Mouse (Mus musculus) embryonic facial prominence, embryonic 12.5 days (tissue): Measurements from ENCODE around the gene Pcsk4. TPM values are rescaled to one million over a fixed set of nuclear protein-coding genes. Genes with fewer than 3 reads are reported as not detected.

Experiments
- ATAC-seq: fragments of 200-750 bp; cut with Nextera tagmentation; 2 replicates; pipeline ENCODE4 v1.8.0; 2017; ENCODE audit not compliant: insufficient number of reproducible peaks, insufficient read depth, low FRiP score, low TSS enrichment
- H3K27ac ChIP-seq: fragments of 300-500 bp; sonication (generic); 2 replicates; pipeline ENCODE4 v1.5.1; 2016; ENCODE audit warnings: mild to moderate bottlenecking
- H3K27me3 ChIP-seq: fragments of 300-500 bp; sonication (generic); 2 replicates; pipeline ENCODE4 v1.6.1; 2016; ENCODE audit warnings: mild to moderate bottlenecking, moderate library complexity
- H3K36me3 ChIP-seq: fragments of 300-500 bp; sonication (generic); 2 replicates; pipeline ENCODE4 v1.6.1; 2016; ENCODE audit warnings: mild to moderate bottlenecking
- H3K4me1 ChIP-seq: fragments of 300-500 bp; sonication (generic); 2 replicates; pipeline ENCODE4 v1.6.1; 2016
- H3K4me2 ChIP-seq: fragments of 300-500 bp; sonication (generic); replicated peaks from 2 replicates; pipeline ENCODE4 v1.6.1; 2016; ENCODE audit warnings: mild to moderate bottlenecking, moderate library complexity
- H3K4me3 ChIP-seq: fragments of 300-500 bp; sonication (generic); 2 replicates; pipeline ENCODE4 v1.5.1; 2016; ENCODE audit warnings: mild to moderate bottlenecking
- H3K9ac ChIP-seq: fragments of 300-500 bp; sonication (generic); 2 replicates; pipeline ENCODE4 v1.6.1; 2016; ENCODE audit warnings: mild to moderate bottlenecking, moderate library complexity
- H3K9me3 ChIP-seq: fragments of 300-500 bp; sonication (generic); 2 replicates; pipeline ENCODE4 v1.6.1; 2016; ENCODE audit warnings: mild to moderate bottlenecking, moderate library complexity
- WGBS: fragments of 180-500 bp; shearing (Covaris S2); methylation state at CpG from one replicate; pipeline ENCODE4 v1.1.7; 2016; 5-methylcytosine and 5-hydroxymethylcytosine counted together
- microRNA-seq: library from miRNA; unstranded; fragments of <30 nt; microRNA quantifications from one replicate; pipeline ENCODE4, GENCODE M21; 2017
- polyA plus RNA-seq: library from polyadenylated mRNA; unstranded; fragments of >200 nt; fragmentation: Nextera tagmentation; extraction: Ambion mirVana; gene quantifications from 2 replicates; pipeline ENCODE4 v1.2.1, GENCODE M21; 2016

Gene Pcsk4
- polyA plus RNA-seq, 1 experiment from 2014 or later = 4.5 TPM

DNA sequence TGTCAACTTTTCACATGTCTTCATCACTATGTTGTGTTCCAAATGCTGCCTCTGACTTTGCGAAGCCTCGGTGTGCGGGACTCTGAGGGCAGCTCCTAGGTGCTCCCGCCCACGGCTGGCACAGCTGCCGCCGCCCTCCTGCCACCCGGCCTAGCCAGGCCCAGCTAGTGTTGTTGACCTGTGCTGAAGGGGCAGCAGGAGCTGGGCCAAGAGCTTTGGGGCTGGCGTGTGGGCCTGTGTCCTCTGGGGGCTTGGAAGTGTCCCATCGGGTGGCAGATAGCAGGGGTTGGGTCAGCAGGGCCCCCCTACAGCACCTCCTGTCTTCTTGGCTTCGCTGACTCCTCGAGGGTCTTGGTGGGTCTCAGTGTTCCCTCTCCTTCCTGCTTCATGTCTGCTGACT lies 50.0 kb downstream of the Pcsk4 start:
- Histone ChIP-seq H3K4me2 (no peak overlapping the region), H3K9ac (no peak overlapping the region), H3K27ac (no peak overlapping the region), H3K36me3 (peaks cover 94% of the 10 kb centered on the region), H3K27me3 (no peaks in the 10 kb centered on the region), H3K4me3 (no peak overlapping the region), H3K9me3 (no peaks in the 10 kb centered on the region), H3K4me1 (no peaks in the 10 kb centered on the region)
- ATAC-seq = no peak
- WGBS = 96% methylated on average over 12 of the region's 12 CpGs

DNA sequence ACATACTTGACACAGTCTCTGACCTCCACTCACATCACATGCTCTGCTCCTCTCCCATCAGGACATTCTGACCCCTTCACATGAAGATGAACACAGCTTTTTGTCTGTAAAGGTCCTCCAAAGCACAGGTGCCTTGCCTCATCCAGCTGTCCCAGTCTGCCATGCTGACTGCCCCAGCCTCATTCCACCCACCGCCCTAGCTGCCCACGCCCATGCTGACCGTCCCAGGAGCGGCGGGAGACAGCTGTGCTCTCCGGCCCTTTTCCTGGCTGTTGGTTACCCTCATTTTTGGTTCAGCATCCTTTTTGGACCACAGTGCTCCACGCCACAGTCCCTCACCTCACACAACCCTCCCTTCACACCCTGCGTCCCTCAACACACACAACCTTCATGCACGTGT lies 50.9 kb downstream of the Pcsk4 start:
- WGBS = 95% methylated on average over 9 of the region's 9 CpGs
- H3K4me2 ChIP-seq = no peak overlapping the region
- no peak overlapping the region for H3K9ac ChIP-seq
- no peak for ATAC-seq
- no peaks in the 10 kb centered on the region for H3K9me3 ChIP-seq
- H3K27ac ChIP-seq = no peak overlapping the region
- H3K36me3 ChIP-seq = peaks cover 94% of the 10 kb centered on the region
- no peaks in the 10 kb centered on the region for H3K27me3 ChIP-seq
- H3K4me3 ChIP-seq = no peak overlapping the region
- H3K4me1 ChIP-seq = no peaks in the 10 kb centered on the region

DNA sequence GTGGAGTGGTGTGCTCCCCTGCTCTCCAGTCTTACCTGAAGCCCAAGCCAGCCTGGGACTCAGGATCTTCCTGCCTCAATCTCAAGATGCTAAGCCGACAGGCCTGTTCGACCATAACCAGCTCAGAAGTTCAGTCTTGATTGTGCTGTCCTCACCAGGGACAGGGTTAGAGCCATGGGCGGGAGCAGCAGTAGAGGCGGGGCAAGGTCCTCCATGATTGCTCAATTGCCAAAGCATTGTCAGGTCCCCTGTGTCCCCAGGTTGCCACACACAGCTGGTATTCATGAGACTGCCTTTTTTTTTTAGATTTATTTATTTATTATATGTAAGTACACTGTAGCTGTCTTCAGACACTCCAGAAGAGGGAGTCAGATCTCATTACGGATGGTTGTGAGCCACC lies 53.1 kb downstream of the Pcsk4 start:
- H3K9ac ChIP-seq = no peak overlapping the region
- no peak overlapping the region for H3K27ac ChIP-seq
- no peak overlapping the region for H3K4me3 ChIP-seq
- no peaks in the 10 kb centered on the region for H3K9me3 ChIP-seq
- peaks cover 84% of the 10 kb centered on the region for H3K36me3 ChIP-seq
- WGBS = 89% methylated on average over 5 of the region's 5 CpGs
- no peak overlapping the region for H3K4me2 ChIP-seq
- no peak for ATAC-seq
- no peaks in the 10 kb centered on the region for H3K27me3 ChIP-seq
- 0 out of 2 replicates have a peak, but pooled peaks cover 2% of the 10 kb centered on the region for H3K4me1 ChIP-seq

DNA sequence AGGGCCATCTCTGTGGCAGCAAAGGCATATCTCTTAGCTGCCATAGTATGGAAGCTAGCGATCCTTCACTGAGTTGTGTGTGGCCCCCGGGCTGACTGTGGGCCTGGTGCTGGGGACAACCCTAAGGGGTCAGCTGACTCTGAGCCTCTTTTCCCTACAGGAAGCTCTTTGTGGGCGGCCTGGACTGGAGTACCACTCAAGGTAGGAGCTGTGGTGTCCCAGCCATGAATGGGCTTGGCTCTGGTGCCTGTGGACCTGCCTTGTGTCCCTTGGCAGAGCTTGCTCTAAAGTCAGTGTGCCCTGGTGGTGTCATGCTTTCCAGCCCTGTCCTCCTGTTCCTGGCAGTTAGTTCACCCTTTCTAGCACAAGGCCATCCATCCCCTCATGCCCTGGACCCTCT lies 55.5 kb downstream of the Pcsk4 start:
- peaks cover 12% of the 10 kb centered on the region for H3K4me1 ChIP-seq
- no peak for ATAC-seq
- no peak overlapping the region for H3K4me3 ChIP-seq
- WGBS = 87% methylated on average over 3 of the region's 3 CpGs
- H3K9ac ChIP-seq = no peak overlapping the region
- peaks cover 78% of the 10 kb centered on the region for H3K36me3 ChIP-seq
- H3K27me3 ChIP-seq = no peaks in the 10 kb centered on the region
- H3K4me2 ChIP-seq = no peak overlapping the region
- H3K27ac ChIP-seq = no peak overlapping the region
- no peaks in the 10 kb centered on the region for H3K9me3 ChIP-seq

DNA sequence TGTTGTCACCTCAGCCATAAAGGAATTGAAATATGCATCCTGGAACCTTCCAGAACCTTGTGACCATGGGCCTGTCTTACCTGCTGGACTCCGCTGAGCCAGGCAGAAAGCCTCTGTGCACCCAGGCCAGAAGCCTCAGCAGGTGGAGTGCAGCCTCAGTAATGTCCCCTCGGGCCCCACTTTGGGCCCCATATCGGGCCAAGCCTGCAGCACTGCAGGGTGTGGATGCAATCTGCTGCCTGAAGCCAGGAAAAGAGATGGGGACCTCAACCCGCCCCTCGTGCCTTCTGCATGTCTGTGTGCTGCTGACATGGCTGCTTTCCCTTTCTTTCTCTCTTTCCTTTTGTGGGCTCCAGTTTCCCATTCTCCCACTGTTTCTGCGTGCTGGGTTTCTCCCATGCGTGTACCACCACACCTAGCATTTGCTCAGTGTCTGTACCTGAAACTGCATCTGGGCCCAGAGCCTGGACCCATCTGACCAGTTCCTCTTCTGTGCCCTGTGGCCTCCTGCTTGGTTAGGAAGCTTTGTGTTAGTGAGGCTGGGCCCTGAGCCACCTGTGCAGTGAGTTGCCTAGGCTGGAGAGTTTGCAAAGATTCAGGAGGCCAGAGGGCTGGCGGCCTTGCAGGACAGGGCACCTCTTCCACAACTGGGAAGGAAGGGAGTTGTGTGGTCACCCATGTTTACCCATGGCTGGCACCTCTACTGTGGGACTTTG lies 57.3 kb downstream of the Pcsk4 start:
- no peak overlapping the region for H3K4me2 ChIP-seq
- no peaks in the 10 kb centered on the region for H3K27me3 ChIP-seq
- no peak overlapping the region for H3K9ac ChIP-seq
- peaks cover 71% of the 10 kb centered on the region for H3K36me3 ChIP-seq
- H3K27ac ChIP-seq = no peak overlapping the region
- no peak overlapping the region for H3K4me3 ChIP-seq
- peaks cover 27% of the 10 kb centered on the region for H3K4me1 ChIP-seq
- H3K9me3 ChIP-seq = no peaks in the 10 kb centered on the region
- 91% methylated on average over 8 of the region's 8 CpGs for WGBS
- no peak for ATAC-seq

Small RNAs within 50 kb of the gene (microRNA-seq; reads per million reads assigned to microRNA genes)
- 0.73 reads per million for gene Mir6911

Other genes starting within 250 kb of the Pcsk4 start
- 15.2 and 16.1 TPM in 2 replicates for gene Sbno2, start 223.9 kb downstream of the Pcsk4 start, polyA plus RNA-seq
- 17.2 and 18.5 TPM in 2 replicates for gene Stk11, start 213.7 kb downstream of the Pcsk4 start, polyA plus RNA-seq
- 457 and 481 TPM in 2 replicates for gene Atp5d, start 190.9 kb downstream of the Pcsk4 start, polyA plus RNA-seq
- gene Cbarp, start 188.7 kb downstream of the Pcsk4 start, polyA plus RNA-seq = 8.4 and 8.5 TPM in 2 replicates
- gene Midn, start 181.2 kb downstream of the Pcsk4 start, polyA plus RNA-seq = 33.4 and 35.1 TPM in 2 replicates
- gene Cirbp, start 163.5 kb downstream of the Pcsk4 start, polyA plus RNA-seq = 151 and 159 TPM in 2 replicates
- 11.6 and 13.0 TPM in 2 replicates for gene 1600002K03Rik, start 156.6 kb downstream of the Pcsk4 start, polyA plus RNA-seq
- 55.8 and 56.9 TPM in 2 replicates for gene Efna2, start 150.0 kb downstream of the Pcsk4 start, polyA plus RNA-seq
- 85.1 and 93.4 TPM in 2 replicates for gene Mum1, start 103.1 kb downstream of the Pcsk4 start, polyA plus RNA-seq
- gene Ndufs7, start 80.4 kb downstream of the Pcsk4 start, polyA plus RNA-seq = 260 and 269 TPM in 2 replicates
- gene Gamt, start 68.5 kb downstream of the Pcsk4 start, polyA plus RNA-seq = 33.8 and 38.6 TPM in 2 replicates
- gene Dazap1, start 68.0 kb downstream of the Pcsk4 start, polyA plus RNA-seq = 70.7 and 71.8 TPM in 2 replicates
- 851 and 902 TPM in 2 replicates for gene Rps15, start 37.0 kb downstream of the Pcsk4 start, polyA plus RNA-seq
- 18.3 and 21.7 TPM in 2 replicates for gene Apc2, start 33.5 kb downstream of the Pcsk4 start, polyA plus RNA-seq
- gene 2310011J03Rik, start 9.0 kb downstream of the Pcsk4 start, polyA plus RNA-seq = 50.0 and 50.3 TPM in 2 replicates
- gene Reep6, start 455 bp upstream of the Pcsk4 start, polyA plus RNA-seq = 4.2 and 5.7 TPM in 2 replicates
- gene Adamtsl5, start 18.9 kb upstream of the Pcsk4 start, polyA plus RNA-seq = 1.0 and 2.2 TPM in 2 replicates
- gene Plk5, start 27.0 kb upstream of the Pcsk4 start, polyA plus RNA-seq = 0.87 and 1.2 TPM in 2 replicates
- 13.1 and 14.9 TPM in 2 replicates for gene Mex3d, start 58.2 kb upstream of the Pcsk4 start, polyA plus RNA-seq
- 332 and 349 TPM in 2 replicates for gene Mbd3, start 70.1 kb upstream of the Pcsk4 start, polyA plus RNA-seq
- 403 and 464 TPM in 2 replicates for gene Uqcr11, start 77.3 kb upstream of the Pcsk4 start, polyA plus RNA-seq
- 251 and 258 TPM in 2 replicates for gene Tcf3, start 104.1 kb upstream of the Pcsk4 start, polyA plus RNA-seq
- gene Onecut3, start 165.3 kb upstream of the Pcsk4 start, polyA plus RNA-seq = 0.10 and 0.13 TPM in 2 replicates
- 0.19 and 0.23 TPM in 2 replicates for gene Atp8b3, start 209.6 kb upstream of the Pcsk4 start, polyA plus RNA-seq
- gene Rexo1, start 232.1 kb upstream of the Pcsk4 start, polyA plus RNA-seq = 32.9 and 33.1 TPM in 2 replicates
- gene Klf16, start 247.8 kb upstream of the Pcsk4 start, polyA plus RNA-seq = 12.4 and 12.5 TPM in 2 replicates